Mouse (Mus musculus): Measurements from ENCODE around the gene B4gat1. TPM values are rescaled to one million over a fixed set of nuclear protein-coding genes. Genes with fewer than 3 reads are reported as not detected.

Gene B4gat1
- total and polyA plus RNA-seq, 2 experiments from 2014 or later: 174 to 178 TPM

DNA sequence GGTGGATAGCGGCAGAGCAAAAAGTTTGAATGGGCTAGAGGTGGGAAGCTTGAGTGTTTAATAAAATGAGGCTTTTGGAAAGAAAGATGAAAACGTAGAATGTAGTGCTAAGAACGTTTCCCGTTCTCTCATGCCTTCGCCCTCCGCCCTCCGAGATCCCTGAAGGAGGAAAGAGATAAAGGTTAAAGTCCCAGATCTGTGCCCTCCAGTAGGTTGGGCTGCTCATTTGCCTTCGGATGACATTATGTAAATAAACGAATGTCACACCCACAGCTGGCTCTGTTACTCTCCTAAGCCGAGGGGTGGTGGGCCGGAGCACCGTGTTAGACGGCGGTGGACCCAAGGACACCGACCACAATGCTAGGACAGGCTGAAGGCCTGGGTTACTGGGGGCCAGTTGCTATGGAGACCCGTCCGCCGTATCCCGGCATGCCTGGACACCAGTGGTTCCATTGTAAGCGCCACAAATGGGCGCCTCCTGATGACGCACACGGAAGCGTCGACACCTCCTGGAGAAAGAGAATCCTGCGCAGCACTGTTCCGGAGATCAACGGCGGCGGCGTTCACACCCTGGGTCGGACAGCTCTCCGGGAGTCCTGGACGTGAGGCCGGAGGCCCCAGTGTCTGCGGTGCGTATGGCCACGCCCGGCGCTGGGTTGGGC is 2.4 kb downstream of the B4gat1 start, which contains the start of gene Brms1:
TSS of gene Brms1 (plus strand) at position 493 of the 662 bp plus-strand sequence.
- peak within 1 kb of the TSS; percentile 71; the same call in 1 of the 2 replicates for H3K27ac ChIP-seq
- TF ChIP-seq CTCF (IDR thresholded peaks at IDR 0.05; ENCODE audit: low read depth): peak; percentile 20; the same call in 1 of the 2 replicates
- peak within 1 kb of the TSS; percentile 79 for H3K9ac ChIP-seq (replicated peaks; ENCODE audit: low read length)
- H3K4me3 ChIP-seq (ENCODE audit: low read length): peak within 1 kb of the TSS; percentile 78
- ATAC-seq (peak; percentile 77), DNase-seq (ENCODE audit: low spot score) (peak; percentile 98)
- peaks cover 19% of the 10 kb centered on the region for H3K4me1 ChIP-seq (ENCODE audit: insufficient read depth, low read length)
- WGBS: 7% methylated on average over 40 of the region's 40 CpGs
- no peaks in the 10 kb centered on the region for H3K27me3 ChIP-seq (ENCODE audit: insufficient read depth, low read length)
- peak within 1 kb of the TSS; percentile 95 for H3K4me2 ChIP-seq (ENCODE audit: low read depth, low read length)
- H3K9me3 ChIP-seq (ENCODE audit: low read length): no peaks in the 10 kb centered on the region
- no peaks in the 10 kb centered on the region; the same call in none of the 2 replicates for H3K36me3 ChIP-seq (ENCODE audit: insufficient read depth, low read length)

DNA sequence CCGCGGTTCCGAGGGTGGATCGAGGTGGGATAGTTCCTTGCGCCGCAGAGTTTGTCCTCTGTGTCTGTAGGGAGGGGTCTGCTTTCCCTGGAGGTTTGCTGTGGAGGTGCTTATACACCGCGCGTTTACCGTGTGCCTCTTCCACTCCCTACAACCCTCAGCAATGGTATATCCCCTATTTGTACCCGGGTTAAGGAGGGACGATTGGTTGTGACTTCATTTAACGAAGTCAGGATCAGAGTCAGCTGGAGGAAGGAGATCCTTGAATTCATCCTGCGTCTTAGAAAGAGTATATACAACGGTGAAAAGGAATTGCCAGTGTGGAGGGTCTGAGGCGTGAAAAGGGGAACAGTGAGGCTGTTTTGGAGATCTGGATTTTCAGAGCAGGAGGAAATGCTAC is 3.0 kb downstream of the B4gat1 start:
- no peaks in the 10 kb centered on the region for H3K27me3 ChIP-seq (ENCODE audit: insufficient read depth, low read length)
- no peak for TF ChIP-seq CTCF (IDR thresholded peaks at IDR 0.05; ENCODE audit: low read depth)
- no peak for ATAC-seq
- 3% methylated on average over 16 of the region's 16 CpGs for WGBS
- peaks cover 19% of the 10 kb centered on the region for H3K4me1 ChIP-seq (ENCODE audit: insufficient read depth, low read length)
- H3K4me3 ChIP-seq (ENCODE audit: low read length): peak overlapping the region; percentile 78
- DNase-seq (ENCODE audit: low spot score): no peak
- H3K27ac ChIP-seq: peak overlapping the region; percentile 71; the same call in 1 of the 2 replicates
- H3K9ac ChIP-seq (replicated peaks; ENCODE audit: low read length): peak overlapping the region; percentile 78
- H3K36me3 ChIP-seq (ENCODE audit: insufficient read depth, low read length): peaks cover 4% of the 10 kb centered on the region
- H3K9me3 ChIP-seq (ENCODE audit: low read length): no peaks in the 10 kb centered on the region
- peak overlapping the region; percentile 95 for H3K4me2 ChIP-seq (ENCODE audit: low read depth, low read length)

DNA sequence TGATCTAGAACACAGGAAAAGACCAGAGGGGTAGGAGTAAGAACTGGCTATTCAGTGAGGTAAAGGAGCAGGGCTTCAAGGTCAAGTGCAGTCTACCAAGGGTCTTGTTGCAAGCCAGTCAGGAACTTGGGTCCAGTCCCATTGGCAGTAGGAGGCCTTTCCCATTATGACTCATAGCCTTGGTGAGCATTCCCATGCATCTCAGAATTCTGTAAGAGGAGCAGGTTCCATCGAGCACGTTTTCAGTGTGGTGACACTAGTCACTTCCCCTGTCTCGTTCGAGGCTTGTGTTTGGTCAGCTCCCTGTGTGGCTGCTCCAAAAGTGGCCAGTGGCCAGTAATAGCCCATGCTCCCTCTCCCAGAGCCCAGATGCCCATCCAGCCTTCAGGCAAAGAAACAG is 6.9 kb downstream of the B4gat1 start:
- Histone ChIP-seq H3K4me3 (ENCODE audit: low read length) (no peak overlapping the region), H3K36me3 (ENCODE audit: insufficient read depth, low read length) (peaks cover 28% of the 10 kb centered on the region), H3K27me3 (ENCODE audit: insufficient read depth, low read length) (no peaks in the 10 kb centered on the region), H3K27ac (no peak overlapping the region), H3K9ac (replicated peaks; ENCODE audit: low read length) (no peak overlapping the region), H3K4me2 (ENCODE audit: low read depth, low read length) (no peak overlapping the region), H3K9me3 (ENCODE audit: low read length) (no peaks in the 10 kb centered on the region), H3K4me1 (ENCODE audit: insufficient read depth, low read length) (peaks cover 11% of the 10 kb centered on the region)
- 86% methylated on average over 4 of the region's 4 CpGs for WGBS
- DNase-seq (ENCODE audit: low spot score) (no peak), ATAC-seq (no peak)
- no peak for TF ChIP-seq CTCF (IDR thresholded peaks at IDR 0.05; ENCODE audit: low read depth)

DNA sequence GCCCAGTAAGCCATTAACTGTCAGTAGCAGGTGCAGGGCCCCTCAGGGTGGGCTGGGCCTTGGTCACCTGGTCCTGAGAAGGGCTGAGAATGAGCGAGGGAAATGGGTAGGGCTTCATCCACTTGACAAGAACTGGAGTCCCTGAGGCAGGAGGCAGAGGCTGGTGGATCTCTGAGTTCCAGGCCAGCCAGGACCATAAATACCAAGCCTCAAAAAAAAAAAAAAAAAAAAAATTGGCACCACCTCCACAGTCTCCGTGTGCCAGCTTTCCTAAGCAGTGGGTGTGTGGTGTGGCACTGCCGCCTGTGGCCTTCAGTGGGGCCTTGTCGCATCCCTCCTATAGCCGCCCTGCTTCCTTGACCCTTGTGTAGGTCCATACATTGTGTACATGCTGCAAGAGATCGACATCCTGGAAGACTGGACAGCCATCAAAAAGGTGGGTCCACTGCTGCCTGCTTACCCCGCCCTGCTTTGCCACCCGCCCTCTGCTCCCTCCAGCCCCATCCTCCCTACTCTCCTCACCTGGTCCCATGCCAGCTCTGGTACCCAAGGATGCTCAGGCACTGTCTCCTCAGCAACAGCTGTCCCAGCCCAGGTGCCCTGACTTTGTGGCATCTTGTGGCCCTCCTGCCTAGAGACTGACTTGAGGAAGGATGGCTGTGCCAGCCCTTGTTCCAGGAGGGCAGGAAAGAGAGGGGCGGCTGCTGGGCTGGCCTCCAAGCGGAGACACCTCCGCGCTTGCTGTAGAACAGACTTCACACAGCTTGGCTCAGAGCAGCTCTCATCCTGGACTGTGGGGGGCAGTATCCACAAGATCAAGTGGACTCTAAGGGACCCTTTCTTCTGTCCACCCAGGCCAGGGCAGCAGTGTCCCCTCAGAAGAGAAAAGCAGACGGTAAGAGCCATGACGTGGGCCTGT is 9.8 kb downstream of the B4gat1 start:
- Histone ChIP-seq H3K4me1 (ENCODE audit: insufficient read depth, low read length) (peaks cover 5% of the 10 kb centered on the region), H3K27me3 (ENCODE audit: insufficient read depth, low read length) (peaks cover 5% of the 10 kb centered on the region; the same call in 1 of the 2 replicates), H3K4me3 (ENCODE audit: low read length) (no peak overlapping the region), H3K4me2 (ENCODE audit: low read depth, low read length) (no peak overlapping the region), H3K36me3 (ENCODE audit: insufficient read depth, low read length) (peaks cover 28% of the 10 kb centered on the region), H3K27ac (no peak overlapping the region), H3K9me3 (ENCODE audit: low read length) (no peaks in the 10 kb centered on the region), H3K9ac (replicated peaks; ENCODE audit: low read length) (no peak overlapping the region)
- 79% methylated on average over 14 of the region's 14 CpGs for WGBS
- no peak for TF ChIP-seq CTCF (IDR thresholded peaks at IDR 0.05; ENCODE audit: low read depth)
- ATAC-seq: no peak
- DNase-seq (ENCODE audit: low spot score): no peak

DNA sequence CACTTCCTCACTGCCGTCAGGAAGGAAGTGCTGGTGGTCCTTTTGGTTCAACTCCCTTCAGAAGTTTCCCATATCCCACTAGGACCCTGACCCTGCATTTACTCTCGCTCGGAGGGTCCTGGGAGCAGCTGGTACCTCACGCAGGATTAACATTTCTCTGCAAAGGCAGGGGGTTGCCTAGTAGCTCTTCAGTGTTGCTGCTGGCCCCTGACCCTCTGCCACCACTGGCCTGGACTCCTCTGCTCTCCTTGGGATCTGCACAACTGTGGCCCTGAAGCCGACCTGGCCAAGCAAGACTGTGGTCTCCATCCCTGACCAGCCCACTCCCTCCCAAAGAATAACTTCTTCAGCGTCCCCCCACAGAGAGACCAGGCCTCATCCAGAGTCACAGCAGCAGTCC is 10.7 kb downstream of the B4gat1 start:
- Histone ChIP-seq H3K4me1 (ENCODE audit: insufficient read depth, low read length) (peaks cover 5% of the 10 kb centered on the region), H3K27me3 (ENCODE audit: insufficient read depth, low read length) (peaks cover 5% of the 10 kb centered on the region; the same call in 1 of the 2 replicates), H3K9me3 (ENCODE audit: low read length) (no peaks in the 10 kb centered on the region), H3K4me3 (ENCODE audit: low read length) (no peak overlapping the region), H3K36me3 (ENCODE audit: insufficient read depth, low read length) (peaks cover 28% of the 10 kb centered on the region; the same call in 1 of the 2 replicates), H3K9ac (replicated peaks; ENCODE audit: low read length) (no peak overlapping the region), H3K27ac (no peak overlapping the region), H3K4me2 (ENCODE audit: low read depth, low read length) (no peak overlapping the region)
- no peak for DNase-seq (ENCODE audit: low spot score)
- 72% methylated on average over 6 of the region's 6 CpGs for WGBS
- ATAC-seq: no peak
- TF ChIP-seq CTCF (IDR thresholded peaks at IDR 0.05; ENCODE audit: low read depth): no peak

DNA sequence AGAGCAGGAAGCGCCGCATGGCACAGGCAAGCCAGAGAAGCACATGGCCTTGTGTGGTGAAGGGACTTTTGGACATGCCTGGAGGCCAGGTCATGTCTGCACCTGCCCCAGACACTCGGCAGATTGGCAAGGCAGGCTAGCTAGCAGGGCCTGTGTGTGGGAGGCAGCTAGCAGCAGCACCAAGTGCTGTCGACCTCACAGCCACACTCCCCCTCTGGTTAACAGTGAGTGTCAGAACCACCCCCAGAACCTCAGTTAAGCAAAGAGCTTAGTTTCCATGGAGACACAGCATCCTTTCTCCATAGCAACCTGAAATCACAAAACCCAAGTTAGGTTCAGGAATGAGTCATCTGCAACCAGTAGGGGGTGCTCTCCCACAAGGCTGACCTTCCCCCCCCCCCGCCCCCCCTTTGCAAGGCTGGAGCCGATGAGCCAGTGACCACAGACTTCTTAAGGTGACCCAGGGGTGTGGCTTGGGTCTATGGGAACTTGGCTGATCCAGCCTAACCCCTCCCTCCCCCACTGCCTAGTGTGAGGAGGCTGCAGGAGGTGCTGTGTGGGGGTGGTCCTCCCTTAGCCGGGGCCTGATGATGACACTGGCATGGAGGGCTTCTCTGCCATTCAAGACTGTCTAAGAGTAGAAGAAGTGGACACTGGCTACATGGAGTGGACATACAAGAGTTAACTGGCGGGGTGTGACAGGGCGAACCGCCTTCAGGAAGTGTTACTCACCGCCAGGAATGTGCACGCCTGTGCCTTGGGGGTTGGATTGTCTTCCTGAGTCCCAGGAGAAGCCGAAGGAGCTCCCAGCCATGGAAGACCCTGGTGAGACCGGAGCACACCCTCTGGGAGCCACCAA is 11.7 kb downstream of the B4gat1 start, which contains the start of gene Rin1:
TSS of gene Rin1 (plus strand) at position 435 of the 859 bp plus-strand sequence.
- H3K9ac ChIP-seq (replicated peaks; ENCODE audit: low read length): no peak within 1 kb of the TSS
- TF ChIP-seq CTCF (IDR thresholded peaks at IDR 0.05; ENCODE audit: low read depth): peak; percentile 67
- peaks cover 28% of the 10 kb centered on the region; the same call in 1 of the 2 replicates for H3K36me3 ChIP-seq (ENCODE audit: insufficient read depth, low read length)
- H3K4me3 ChIP-seq (ENCODE audit: low read length): no peak within 1 kb of the TSS
- WGBS: 19% methylated on average over 14 of the region's 14 CpGs
- peak; percentile 62 for ATAC-seq
- peak within 1 kb of the TSS; percentile 29; the same call in 1 of the 2 replicates for H3K4me2 ChIP-seq (ENCODE audit: low read depth, low read length)
- peak; percentile 77 for DNase-seq (ENCODE audit: low spot score)
- no peaks in the 10 kb centered on the region for H3K9me3 ChIP-seq (ENCODE audit: low read length)
- H3K4me1 ChIP-seq (ENCODE audit: insufficient read depth, low read length): peaks cover 5% of the 10 kb centered on the region
- peaks cover 5% of the 10 kb centered on the region; the same call in 1 of the 2 replicates for H3K27me3 ChIP-seq (ENCODE audit: insufficient read depth, low read length)
- no peak within 1 kb of the TSS for H3K27ac ChIP-seq

Data from hindbrain, postnatal 0 days (tissue).